Mouse (Mus musculus) left cerebral cortex, postnatal 36 days (tissue): ENCODE results near the gene Olfr161. TPM values are rescaled to one million over a fixed set of nuclear protein-coding genes. Genes with fewer than 3 reads are reported as not detected.
"Not testable (repeated sequence)": the region's sequence is repeated elsewhere in the genome, so short reads cannot be mapped to it uniquely, and the experiment has no call there.

ENCODE experiments used
- DNase-seq, 2 experiments: peaks; one replicate each; pipeline ENCODE4 v3.0.0; 2021 to 2022; ENCODE audit warnings: low spot score in 2 of 2, mixed read lengths in 1 of 2
- intact Hi-C: fragments of 180-260 bp; cut with DNase I; formaldehyde crosslinking; loops from one replicate; pipeline ENCODE4 v1.15.1; 2025
- total RNA-seq, 2 experiments: library from RNA; stranded (reverse); gene quantifications; 2 replicates each; pipeline ENCODE4 v1.2.3; 2021

Olfr161 gene
- not detected for total RNA-seq

GRCm38 (mm10) chr16:3590691-3591090, at the start of gene Olfr161:
Gene Olfr161, plus strand, starts transcription at chr16:3591042.
- intact Hi-C loops: no loop called here
- DNase-seq: no peak

GRCm38 (mm10) chr16:3563553-3563952, 27.3 kb upstream of the Olfr161 start:
- no peak for DNase-seq
- intact Hi-C loops: no loop called here

GRCm38 (mm10) chr16:3577658-3578057, 13.2 kb upstream of the Olfr161 start:
- DNase-seq, intact Hi-C loops: not testable (repeated sequence)

- intact Hi-C loops: not testable (repeated sequence)
Measured at GRCm38 (mm10) chr16:3578227-3578848, 12.5 kb upstream of the Olfr161 start.

GRCm38 (mm10) chr16:3631376-3631775, 40.5 kb downstream of the Olfr161 start:
- DNase-seq, intact Hi-C loops: not testable (repeated sequence)

More at GRCm38 (mm10) chr16:3578227-3578848, 12.5 kb upstream of the Olfr161 start:
- not testable (repeated sequence) for DNase-seq

GRCm38 (mm10) chr16:3632572-3633361, 41.9 kb downstream of the Olfr161 start:
- intact Hi-C loops, DNase-seq: not testable (repeated sequence)

Other genes with a start within 250 kb of the Olfr161 start
- gene Mefv, start 127.1 kb downstream of the Olfr161 start, total RNA-seq: not detected
- 10 to 100 TPM; 14.9 to 18.6 TPM for gene Zfp263, start 153.1 kb downstream of the Olfr161 start, total RNA-seq
- not detected for gene Olfr15, start 239.8 kb downstream of the Olfr161 start, total RNA-seq